In the genomic region with DNA sequence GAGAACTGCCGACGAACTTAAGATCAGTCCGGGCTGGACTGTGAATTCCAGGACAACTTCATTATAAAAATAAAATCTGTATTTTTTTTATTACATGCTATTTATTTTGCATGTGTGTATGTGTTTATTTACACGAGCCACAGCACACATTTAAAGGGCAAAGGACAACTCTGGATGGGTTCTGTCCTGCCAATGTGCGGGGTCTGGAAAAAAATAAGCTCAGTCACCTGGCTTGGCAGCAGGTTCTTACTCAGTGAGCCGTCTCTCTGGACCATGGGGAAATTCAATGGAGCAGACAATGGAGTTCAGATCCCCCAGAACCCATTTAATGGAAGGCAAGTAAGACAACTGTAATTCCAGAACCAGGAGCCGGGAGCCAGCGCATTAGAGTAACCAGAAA, we compare ENCODE assay signal across 14 mouse cellular contexts.
"Had no signal": no experiment of that assay in that cellular context is flagged by ENCODE, and none has a peak within 500 bp of the region (broad histone marks: within the 10 kb centered on the region; RNA-seq: fewer than 3 reads in every experiment).

No protein-coding gene starts in this region.

- H3K27ac ChIP-seq: layer of hippocampus, adult 2 months; left cerebral cortex, adult 2 months; lung, embryonic 15.5 days had no signal

- H3K4me2 ChIP-seq: lung, embryonic 15.5 days; midbrain, embryonic 11.5 days had no signal

- H3K4me3 ChIP-seq: layer of hippocampus, adult 2 months; left cerebral cortex, adult 2 months; lung, embryonic 15.5 days had no signal

- H3K27me3 ChIP-seq: lung, embryonic 15.5 days had no signal

- DNase-seq: kidney, adult 18-20 months; kidney, postnatal 14 days; layer of hippocampus, postnatal 36 days; lung, adult 18-20 months; lung, postnatal 10 days; lung, postnatal 36 days; midbrain, embryonic 14.5 days; thymus, adult 18-20 months; thymus, postnatal 36 days had no signal

- H3K9me3 ChIP-seq: lung, embryonic 15.5 days had no signal

- ATAC-seq: intestine, embryonic 16.5 days had no signal

- H3K9ac ChIP-seq: lung, embryonic 15.5 days had no signal
